Mouse (Mus musculus): Measurements from ENCODE around the gene Cdk2ap1.
"Not testable (repeated sequence)": the region's sequence is repeated elsewhere in the genome, so short reads cannot be mapped to it uniquely, and the experiment has no call there.

The Cdk2ap1 gene

DNA sequence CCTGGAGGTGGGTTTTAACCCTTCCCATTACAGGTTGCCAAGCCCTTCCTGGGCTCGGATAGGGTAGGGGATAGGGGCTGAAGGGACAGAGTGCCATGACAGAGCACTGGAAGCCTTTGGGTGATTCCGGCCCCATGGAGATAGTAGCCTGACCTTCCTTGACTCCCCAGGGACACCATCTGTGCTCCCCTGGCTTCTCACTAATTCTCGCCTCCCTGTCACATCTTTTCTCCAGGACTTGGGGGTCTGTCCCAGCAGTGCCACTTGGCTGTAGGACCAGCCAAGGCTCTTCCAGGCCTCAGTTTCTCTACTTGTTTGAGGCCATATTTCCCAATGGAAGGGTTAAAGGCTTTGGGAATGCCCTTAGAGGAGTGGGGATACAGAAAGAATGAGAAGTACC is 11.3 kb downstream of the Cdk2ap1 start:
- DNase-seq (ENCODE audit: extremely low spot score, low read depth, low spot score) = no peak

DNA sequence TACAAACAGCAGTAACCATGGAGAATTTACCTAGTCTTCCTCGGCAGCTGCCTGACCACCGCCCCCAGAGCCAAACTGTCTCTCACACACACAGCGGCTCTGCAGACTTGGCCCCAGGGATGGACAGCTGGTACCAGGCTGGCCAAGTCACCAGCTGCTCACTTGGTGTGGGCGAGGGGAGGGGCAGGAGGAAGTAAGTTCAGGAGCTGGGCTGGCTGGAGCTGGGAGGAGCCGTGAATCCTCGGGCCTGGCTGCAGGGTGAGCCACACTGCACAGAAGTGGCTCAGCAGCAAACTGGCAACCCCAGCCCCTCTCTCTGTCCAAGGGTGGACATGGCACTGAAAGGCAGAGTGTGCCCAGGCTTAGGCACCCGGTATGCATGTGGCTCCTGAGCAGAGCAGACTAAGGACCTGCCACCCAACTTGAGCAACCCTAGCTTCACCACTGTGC is 11.7 kb downstream of the Cdk2ap1 start:
- no peak for DNase-seq (ENCODE audit: extremely low spot score, low read depth, low spot score)

DNA sequence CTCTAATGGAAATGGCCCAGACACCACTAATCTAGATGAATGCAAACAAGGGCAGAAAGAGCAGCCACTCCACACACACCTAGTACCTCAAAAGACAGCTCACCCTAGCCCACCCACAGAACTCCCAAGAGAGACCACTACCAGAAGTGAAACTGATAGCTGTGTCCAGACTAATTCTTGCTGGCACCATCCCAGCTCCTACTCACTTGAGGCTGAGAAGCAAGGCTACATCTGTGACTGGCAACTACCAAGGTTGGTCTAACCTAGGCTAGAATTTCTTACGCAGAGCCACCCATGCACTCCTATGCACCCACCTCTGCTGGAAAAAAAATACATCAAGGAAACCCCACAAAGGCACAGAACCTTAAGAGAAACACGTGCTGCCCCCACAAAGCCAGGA is 12.5 kb downstream of the Cdk2ap1 start:
- DNase-seq (ENCODE audit: extremely low spot score, low read depth, low spot score) = no peak

DNA sequence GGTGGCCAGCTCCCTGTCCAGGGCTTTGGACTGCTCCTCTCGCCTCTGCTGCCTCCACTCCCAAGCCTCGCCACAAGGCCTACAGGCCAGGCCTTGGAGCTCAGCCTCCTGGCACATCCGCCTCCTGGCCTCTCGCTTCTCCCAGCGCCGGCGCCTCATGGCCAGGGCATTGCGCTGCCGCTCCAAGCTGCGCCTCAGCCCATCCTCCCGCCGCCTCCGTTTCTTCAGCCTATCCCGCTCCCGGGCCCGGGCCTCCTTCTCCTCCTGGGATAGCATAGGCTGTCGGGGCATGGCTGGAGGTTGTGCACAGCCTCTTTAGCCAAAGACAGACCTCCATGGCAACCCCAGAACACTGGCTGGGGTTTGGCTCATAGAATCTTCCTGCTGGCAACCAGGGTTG is 13.7 kb downstream of the Cdk2ap1 start:
- DNase-seq (ENCODE audit: extremely low spot score, low read depth, low spot score) = no peak

DNA sequence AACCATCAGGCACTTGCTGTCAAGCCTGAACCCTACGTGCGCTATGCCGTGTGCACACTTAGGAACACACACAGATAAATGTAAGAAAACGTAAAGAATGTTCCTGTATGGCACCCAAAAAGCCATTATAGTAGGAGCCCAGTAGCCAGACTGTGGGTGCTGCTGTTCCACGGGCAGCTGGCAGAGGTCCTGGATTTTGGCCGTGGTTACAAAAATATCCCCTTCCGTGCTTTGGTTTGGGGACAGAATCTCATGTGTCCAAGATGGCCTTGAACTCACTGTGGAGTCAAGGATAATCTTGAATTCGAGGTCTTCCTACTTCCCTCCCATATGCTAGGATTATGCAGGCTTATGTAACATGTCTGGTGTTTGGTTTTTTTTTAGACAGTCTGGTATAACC is 20.0 kb downstream of the Cdk2ap1 start:
- no peak for DNase-seq (ENCODE audit: extremely low spot score, low read depth, low spot score)

DNA sequence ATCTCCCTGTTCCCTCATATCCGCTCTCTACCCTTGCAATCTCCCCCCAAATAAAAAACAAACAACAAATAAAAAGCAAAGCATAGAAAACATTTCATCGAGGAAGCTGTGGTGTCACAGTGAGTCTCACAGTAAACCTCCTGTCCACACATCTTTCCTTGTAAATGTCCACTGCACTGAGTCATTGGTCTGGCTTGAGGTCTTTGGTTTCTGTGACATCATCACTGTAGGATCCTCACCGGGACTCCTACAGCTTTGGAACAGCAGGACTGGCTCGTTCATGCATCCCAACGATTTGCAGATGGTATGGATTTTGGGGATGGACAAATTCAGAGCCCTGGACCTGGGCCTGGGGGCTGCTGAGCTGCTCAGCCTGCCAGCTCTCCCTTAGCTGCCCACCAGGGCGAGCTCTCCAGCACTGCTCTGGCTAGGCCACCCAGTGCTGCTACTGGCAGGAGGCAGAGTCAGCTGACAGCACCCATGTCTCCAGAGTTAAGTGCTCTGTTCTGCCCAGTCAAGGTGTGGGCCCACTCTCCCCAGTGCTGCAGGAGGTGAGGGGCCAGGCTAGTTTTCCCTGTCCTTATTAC is 21.0 kb downstream of the Cdk2ap1 start:
- not testable (repeated sequence) for DNase-seq (ENCODE audit: extremely low spot score, low read depth, low spot score)

DNA sequence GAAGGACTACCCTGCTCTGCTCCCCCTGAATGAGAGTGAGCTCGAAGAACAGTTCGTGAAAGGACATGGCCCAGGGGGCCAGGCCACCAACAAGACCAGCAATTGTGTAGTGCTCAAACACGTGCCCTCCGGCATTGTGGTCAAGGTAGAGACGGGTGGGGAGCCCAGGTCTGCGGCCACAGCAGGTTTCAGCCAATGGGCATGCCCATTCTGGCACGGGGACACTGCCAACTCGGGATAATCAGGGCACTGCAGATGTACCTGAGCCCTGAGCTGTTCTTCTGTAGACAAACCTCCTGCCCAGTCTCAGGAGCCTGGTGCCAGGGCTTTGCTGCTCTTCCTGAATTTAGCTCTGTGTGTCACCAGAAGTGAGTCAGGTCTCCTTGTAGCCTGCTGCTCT is 24.1 kb downstream of the Cdk2ap1 start:
- DNase-seq (ENCODE audit: extremely low spot score, low read depth, low spot score) = no peak

DNA sequence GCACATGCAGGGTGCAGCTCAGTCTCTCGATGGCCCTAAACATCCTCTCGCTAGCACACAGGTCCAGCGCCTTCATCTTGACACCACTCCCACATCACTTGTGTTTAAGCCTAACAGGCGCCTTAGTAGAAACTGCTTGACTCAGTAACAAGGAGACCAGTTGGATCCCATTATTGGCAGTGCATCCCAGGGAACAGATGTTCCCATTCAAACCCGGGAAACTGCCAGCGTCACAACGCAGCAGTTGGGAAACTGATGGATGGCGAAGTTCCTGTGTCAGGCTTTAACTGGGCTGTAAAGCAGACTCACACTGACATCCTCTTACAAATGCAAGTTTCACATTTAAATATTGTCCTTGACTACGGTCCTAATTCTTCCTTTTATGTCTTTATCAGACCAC is 25.0 kb downstream of the Cdk2ap1 start:
- DNase-seq (ENCODE audit: extremely low spot score, low read depth, low spot score) = no peak

DNA sequence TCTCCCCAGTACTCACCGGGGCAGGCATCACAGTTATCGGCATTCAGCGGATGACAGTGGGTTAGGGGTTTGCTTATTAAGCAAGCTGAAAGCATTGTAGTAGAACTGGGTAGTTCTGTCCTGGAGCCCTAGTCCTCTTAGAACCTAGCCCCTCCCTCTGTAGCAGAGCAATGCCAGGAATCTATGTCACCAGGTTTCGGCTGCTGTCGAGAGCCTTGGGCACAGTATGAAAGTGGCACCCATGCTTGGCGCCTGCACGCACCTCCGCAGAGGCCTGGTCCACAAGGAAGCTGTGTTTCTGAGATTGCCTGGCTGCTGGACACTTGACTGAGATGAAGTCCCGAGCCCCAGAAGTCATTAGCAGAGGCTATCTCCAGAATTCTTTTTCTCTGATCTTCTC is 25.8 kb downstream of the Cdk2ap1 start:
- no peak for DNase-seq (ENCODE audit: extremely low spot score, low read depth, low spot score)

DNA sequence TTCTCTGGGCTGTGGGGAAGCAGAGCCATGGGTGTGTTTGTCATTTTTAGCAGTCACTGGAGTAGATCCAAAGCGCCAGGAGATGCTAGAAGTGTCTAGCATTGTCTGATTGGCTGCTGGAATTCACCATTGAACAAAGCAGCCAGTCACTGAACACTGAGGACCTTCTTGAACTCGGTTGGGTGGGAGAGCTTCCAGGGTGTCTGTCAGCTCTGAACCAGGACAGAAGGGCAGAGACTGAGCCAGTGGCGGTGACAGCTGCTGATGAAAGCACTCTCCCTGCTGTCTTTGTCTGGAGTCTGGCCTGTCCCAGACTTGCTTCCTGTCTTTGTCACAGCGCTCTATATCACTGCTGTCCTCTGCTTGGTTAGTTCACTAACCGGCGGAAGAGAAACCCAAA is 28.5 kb downstream of the Cdk2ap1 start:
- DNase-seq (ENCODE audit: extremely low spot score, low read depth, low spot score) = no peak

DNA sequence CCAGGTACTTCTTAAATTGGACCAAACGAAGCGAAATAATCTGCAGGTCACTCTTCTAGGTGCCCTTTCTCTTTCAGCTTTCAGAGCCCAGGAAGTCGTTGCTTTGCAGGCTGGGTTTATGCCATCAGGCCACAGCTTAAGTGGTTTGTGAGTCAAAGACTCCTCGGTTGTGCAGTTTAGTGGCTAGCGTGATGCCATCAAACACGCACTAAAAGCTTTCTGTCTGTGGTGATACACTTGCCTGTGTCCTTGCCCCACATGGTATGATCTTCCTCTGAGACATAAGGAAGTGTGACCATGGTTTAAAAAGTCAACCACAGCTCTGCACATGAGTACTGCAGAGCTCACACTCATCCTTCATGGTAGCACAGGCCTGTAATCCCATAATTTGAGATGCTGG is 32.8 kb downstream of the Cdk2ap1 start:
- no peak for DNase-seq (ENCODE audit: extremely low spot score, low read depth, low spot score)

DNA sequence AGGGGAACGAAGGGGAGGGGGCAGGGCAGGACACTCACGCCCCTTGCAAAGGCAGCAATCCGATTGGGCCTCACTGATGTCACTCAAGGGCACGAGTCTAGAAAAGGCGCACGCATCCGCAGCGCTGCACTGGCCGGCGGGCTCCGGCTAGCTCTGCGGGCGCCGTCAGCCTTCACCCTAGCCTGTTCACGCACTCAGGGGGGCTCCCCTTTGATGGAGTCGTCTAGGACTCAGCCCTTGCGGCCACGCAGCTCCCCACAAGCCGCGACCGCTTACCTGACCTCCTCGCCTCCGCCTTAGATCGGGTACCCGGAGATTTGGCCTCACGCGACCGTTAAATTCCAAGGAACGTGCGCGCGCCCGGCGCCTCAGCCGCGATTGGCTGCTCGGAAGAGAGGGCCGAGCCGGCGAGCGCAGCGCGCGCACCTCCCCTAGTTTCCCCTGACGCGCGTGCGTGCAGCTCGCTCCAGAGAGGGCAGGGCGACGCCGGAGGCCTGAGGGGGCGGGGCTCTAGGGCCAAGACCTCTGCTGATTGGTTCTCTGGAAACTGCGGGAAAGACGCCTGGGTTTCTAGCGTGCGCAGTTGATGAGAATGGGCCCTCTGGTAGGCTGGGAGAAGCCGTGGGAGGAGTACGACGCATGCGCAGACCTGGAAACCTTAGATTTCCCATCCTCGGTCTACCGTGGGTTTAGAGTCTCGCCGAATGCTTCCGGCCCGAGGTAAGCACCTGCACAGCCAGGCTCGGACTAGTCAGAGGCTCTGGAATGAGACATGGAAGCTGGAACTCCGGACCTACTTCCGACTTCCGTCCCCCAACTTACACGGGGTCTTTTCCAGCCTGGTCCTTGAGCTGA is 35.1 kb downstream of the Cdk2ap1 start, which contains the start of the genes Mphosph9 and 2810006K23Rik:
Gene Mphosph9, minus strand, starts transcription at position 463 of the 855 bp plus-strand sequence.
Gene 2810006K23Rik, plus strand, starts transcription at position 580 of the 855 bp plus-strand sequence.
- DNase-seq (ENCODE audit: extremely low spot score, low read depth, low spot score) = peak; percentile 99

DNA sequence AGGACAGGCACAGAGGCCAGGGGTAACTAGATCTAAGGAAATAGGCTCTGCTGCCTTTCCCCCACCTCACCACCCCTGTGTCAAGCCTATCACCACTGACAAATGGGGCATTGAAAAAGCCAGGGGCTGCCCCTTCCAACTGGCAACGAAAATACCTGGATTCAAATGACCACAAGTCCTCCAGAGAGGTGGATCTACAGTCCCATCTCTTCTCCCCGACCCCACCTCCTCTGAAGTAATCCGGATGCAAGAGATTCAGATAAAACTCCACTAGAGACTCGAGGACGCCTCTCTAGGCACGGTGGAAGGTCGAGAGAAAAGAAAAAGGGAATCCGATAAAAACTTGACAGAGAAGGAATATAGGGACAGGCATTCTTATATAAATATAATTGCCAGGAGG is 36.1 kb downstream of the Cdk2ap1 start:
- DNase-seq (ENCODE audit: extremely low spot score, low read depth, low spot score) = no peak

DNA sequence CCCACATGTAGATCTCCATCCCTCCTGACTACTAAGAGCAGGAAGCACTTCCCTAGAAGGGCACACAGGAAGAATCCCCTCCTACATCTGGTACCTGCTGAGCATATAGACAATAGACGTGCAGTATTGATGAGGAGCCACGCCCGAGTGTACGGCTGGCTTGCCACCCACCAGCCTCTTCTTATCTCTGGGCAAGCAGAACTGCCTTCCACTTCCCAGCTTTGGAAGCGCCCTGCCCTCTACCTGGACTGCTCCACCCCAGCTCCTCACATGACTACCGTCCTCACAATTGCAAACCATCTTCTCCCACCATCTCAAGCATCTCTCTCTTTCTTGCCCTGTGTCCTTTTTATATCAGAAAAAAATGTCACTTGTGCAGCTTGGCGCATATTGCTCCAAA is 45.2 kb downstream of the Cdk2ap1 start:
- DNase-seq (ENCODE audit: extremely low spot score, low read depth, low spot score) = no peak

DNA sequence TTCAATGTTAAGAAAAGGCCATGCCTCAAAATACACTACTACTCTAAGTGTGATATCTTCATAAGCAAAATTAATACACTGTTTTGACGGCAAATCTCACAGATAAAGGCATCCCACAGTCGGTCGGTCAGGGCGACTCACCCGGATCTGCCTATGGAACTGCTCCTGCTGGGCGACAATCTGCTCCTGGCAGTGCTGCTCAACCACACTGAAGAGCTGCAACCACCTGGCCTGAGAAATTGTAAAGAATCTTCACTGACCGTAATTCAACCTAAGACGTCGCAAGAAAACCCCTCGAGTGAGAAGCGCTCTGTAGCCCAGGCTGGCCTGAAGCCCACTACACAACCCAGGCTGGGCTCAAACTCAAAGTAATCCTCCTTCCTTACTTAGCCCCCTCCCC is 46.9 kb downstream of the Cdk2ap1 start:
- no peak for DNase-seq (ENCODE audit: extremely low spot score, low read depth, low spot score)

DNA sequence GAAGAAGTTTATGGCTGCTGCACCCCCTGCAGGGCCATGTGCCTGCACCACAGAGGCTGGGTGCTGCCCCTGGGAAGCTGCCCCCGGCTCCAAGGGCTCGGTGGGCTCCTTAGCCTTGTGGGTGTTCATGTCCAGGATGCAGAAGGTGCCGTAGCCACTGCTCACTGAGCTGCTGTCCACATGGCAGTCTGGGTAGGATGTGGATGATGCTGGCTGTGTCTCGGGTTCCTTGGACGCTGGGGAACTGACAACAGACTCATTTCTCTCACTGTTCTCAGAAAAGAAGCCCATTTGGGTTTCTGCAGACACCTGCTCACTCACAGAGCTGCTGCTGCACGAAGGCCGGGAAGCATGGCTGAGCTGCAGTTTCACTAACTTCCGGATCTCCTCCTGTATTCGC is 47.4 kb downstream of the Cdk2ap1 start:
- DNase-seq (ENCODE audit: extremely low spot score, low read depth, low spot score) = no peak

DNA sequence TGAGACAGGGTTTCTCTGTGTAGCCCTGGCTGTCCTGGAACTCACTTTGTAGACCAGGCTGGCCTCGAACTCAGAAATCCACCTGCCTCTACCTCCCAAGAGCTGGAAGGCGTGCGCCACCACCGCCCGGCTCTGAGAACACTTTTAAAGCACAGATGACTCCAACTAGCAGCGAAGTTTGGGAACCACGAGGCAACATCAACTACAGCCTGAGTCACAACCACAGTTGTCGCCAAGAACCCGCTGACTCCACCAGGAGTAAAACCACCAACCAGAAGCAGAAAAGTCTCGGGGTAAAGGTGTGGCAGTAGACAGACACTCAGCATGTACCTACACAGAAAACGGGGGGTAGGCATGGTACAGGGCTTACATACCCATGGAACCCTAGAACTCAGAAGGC is 52.8 kb downstream of the Cdk2ap1 start:
- DNase-seq (ENCODE audit: extremely low spot score, low read depth, low spot score) = no peak

DNA sequence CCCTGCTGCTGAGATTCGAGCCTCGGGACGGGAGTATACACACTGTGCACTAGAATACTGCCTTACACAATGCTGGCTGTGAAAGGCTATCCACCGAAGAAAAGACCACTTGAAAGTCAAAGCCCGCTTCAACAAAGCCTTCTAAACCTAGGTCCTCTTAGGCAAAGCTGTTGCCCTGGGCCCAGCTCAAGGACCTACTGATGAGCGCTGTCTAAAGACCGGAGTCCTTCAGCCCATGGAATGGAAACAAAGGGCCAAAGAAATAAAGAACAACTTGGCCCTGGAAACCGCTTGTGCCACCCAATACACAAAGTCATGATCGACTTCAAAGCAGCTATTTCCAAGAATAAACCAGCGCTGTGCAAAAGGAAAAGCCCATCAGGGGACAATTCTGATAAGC is 53.7 kb downstream of the Cdk2ap1 start:
- no peak for DNase-seq (ENCODE audit: extremely low spot score, low read depth, low spot score)

DNA sequence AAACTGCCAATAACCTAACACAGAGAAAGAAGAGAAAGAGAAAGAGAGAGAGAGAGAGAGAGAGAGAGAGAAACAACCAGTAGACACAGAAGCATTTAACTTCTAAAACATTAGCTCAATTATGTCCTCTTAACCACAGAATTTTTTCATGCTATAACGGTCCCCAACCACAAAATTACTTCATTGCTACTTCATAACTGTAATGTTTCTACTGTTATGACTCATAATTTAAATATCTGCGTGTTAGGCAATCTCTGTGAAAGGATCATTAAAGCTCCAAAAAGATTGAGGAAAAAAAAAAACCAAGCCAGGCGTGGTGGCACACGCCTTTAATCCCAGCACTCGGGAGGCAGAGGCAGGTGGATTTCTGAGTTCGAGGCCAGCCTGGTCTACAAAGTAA is 60.0 kb downstream of the Cdk2ap1 start:
- not testable (repeated sequence) for DNase-seq (ENCODE audit: extremely low spot score, low read depth, low spot score)

DNA sequence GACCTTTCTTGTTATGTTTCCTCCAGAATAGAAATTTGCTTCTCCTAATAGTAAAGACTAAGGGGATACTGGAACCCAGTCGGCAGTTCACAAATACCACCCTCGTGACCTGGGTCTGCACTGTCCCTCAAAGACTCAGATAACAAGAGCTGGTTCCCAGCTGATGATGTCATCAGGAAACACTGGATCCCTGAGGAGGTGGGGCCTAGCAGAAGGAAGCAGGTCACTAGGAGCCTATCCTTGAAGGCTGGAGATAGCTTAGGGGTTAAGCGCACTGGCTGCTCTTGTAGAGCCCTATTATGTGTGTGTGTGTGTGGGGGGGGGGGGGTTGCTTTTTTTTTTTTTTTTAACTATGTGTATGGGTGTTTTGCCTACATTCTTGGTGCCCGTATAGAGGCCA is 62.8 kb downstream of the Cdk2ap1 start:
- no peak for DNase-seq (ENCODE audit: extremely low spot score, low read depth, low spot score)

DNA sequence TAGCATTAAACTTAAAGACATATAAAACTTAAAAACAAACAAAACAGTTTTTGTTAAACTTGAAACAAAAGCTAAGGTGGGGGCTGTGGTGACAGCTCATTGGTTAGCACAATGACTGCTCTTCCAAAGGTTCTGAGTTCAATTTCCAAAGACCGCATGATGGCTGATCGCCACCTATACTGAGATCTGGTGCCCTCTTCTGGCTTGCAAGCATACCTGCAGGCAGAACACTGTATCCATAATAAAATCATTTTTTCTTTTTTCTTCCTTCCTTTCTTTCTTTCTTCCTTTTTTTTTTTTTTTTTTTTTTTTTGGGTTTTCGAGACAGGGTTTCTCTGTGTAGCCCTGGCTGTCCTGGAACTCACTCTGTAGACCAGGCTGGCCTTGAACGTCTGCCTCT is 63.6 kb downstream of the Cdk2ap1 start:
- not testable (repeated sequence) for DNase-seq (ENCODE audit: extremely low spot score, low read depth, low spot score)

DNA sequence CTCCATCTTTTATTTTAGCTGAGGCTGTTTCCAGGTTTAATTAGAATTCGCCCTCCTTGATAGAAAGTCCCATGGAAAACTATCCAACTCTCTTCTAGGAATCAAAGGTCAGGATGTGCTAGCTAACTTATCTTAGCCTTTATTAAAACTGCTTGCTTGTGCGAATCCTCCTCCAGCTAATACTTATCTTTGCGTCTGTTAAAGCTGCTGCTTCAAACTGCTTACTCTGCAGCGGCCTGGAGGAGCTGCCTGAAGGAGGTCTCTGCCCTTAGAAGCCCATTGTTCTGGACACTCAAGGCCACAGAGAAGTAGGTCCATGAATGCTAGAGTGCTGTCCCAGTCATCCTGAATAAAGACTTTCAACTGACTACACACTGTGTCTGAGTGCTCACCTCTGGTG is 66.4 kb downstream of the Cdk2ap1 start:
- no peak for DNase-seq (ENCODE audit: extremely low spot score, low read depth, low spot score)

Data from hindlimb bud, embryonic 11.5 days (tissue).